Mouse (Mus musculus) stomach, embryonic 14.5 days (tissue): Measurements from ENCODE around the gene Timp3. TPM values are rescaled to one million over a fixed set of nuclear protein-coding genes. Genes with fewer than 3 reads are reported as not detected.

Experiments
- ATAC-seq: fragments of 200-750 bp; cut with Nextera tagmentation; 2 replicates; pipeline ENCODE4 v1.8.0; 2017; ENCODE audit warnings: low read depth, moderate TSS enrichment; ENCODE audit not compliant: insufficient number of reproducible peaks, insufficient read depth, low FRiP score
- H3K27ac ChIP-seq: fragments of 300-500 bp; sonication (generic); 2 replicates; pipeline ENCODE4 v1.5.1; 2014; ENCODE audit warnings: mild to moderate bottlenecking, low read length, moderate library complexity, mixed read lengths
- H3K27me3 ChIP-seq: fragments of 300-500 bp; sonication (generic); 2 replicates; pipeline ENCODE4 v1.6.1; 2014; ENCODE audit warnings: low read length, control low read depth, mixed read lengths; ENCODE audit not compliant: control insufficient read depth, insufficient read depth
- H3K36me3 ChIP-seq: fragments of 300-500 bp; sonication (generic); 2 replicates; pipeline ENCODE4 v1.6.1; 2014; ENCODE audit warnings: mild to moderate bottlenecking, control low read depth, low read length, moderate library complexity, mixed read lengths; ENCODE audit not compliant: control insufficient read depth, insufficient read depth
- H3K4me1 ChIP-seq: fragments of 300-500 bp; sonication (generic); 2 replicates; pipeline ENCODE4 v1.6.1; 2014; ENCODE audit warnings: low read length, control low read depth, mixed read lengths; ENCODE audit not compliant: control insufficient read depth, insufficient read depth
- H3K4me2 ChIP-seq: fragments of 300-500 bp; sonication (generic); replicated peaks from 2 replicates; pipeline ENCODE4 v1.6.1; 2014; ENCODE audit warnings: low read depth, low read length, control low read depth
- H3K4me3 ChIP-seq: fragments of 300-500 bp; sonication (generic); 2 replicates; pipeline ENCODE4 v1.5.1; 2014; ENCODE audit warnings: low read depth, low read length, control low read depth
- H3K9ac ChIP-seq: fragments of 300-500 bp; sonication (generic); replicated peaks from 2 replicates; pipeline ENCODE4 v1.6.1; 2014; ENCODE audit warnings: low read depth, mild to moderate bottlenecking, control low read depth, low read length, moderate library complexity, mixed read lengths
- H3K9me3 ChIP-seq: fragments of 300-500 bp; sonication (generic); 2 replicates; pipeline ENCODE4 v1.6.1; 2016; ENCODE audit warnings: low read depth, low read length, control low read depth; ENCODE audit not compliant: control insufficient read depth
- WGBS: fragments of 180-500 bp; shearing (Covaris S2); extraction: QIAGEN DNeasy Blood & Tissue Kit; methylation state at CpG from one replicate; pipeline ENCODE4 v1.1.7; 2014; 5-methylcytosine and 5-hydroxymethylcytosine counted together
- polyA plus RNA-seq: library from polyadenylated mRNA; unstranded; fragments of >200 nt; fragmentation: Nextera tagmentation; extraction: Ambion mirVana; gene quantifications from 2 replicates; pipeline ENCODE4 v1.2.1, GENCODE M21; 2014

Gene Timp3
- polyA plus RNA-seq, 1 experiment from 2014 or later = 88.0 TPM

DNA sequence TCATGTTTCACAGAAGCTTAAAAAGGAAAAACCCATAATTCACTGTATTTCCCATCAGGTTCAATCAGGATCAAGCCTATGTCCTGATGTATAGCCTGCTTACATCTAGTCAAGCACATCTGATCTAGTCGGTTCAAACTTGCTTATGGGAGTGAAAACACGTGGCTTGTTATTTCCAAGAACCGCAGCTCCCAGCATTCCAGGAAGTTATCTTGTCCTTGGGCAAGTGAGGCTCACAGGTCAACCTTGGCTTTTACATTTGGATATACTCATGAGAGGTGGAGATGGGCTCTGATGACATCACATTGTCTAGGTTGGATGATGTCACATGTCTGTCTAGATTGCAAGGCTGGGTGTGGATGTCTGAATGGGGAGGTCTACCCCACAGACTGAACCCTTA, 12.8 kb downstream of the Timp3 start:
- no peak overlapping the region for H3K9ac ChIP-seq
- no peaks in the 10 kb centered on the region for H3K9me3 ChIP-seq
- no peak overlapping the region for H3K27ac ChIP-seq
- H3K4me1 ChIP-seq = no peaks in the 10 kb centered on the region
- 89% methylated on average over 3 of the region's 3 CpGs for WGBS
- no peaks in the 10 kb centered on the region for H3K27me3 ChIP-seq
- no peak overlapping the region for H3K4me3 ChIP-seq
- H3K4me2 ChIP-seq = no peak overlapping the region
- ATAC-seq = no peak
- H3K36me3 ChIP-seq = no peaks in the 10 kb centered on the region; the same call in 1 of the 2 replicates

- no peak overlapping the region for H3K9ac ChIP-seq
- no peak overlapping the region for H3K27ac ChIP-seq
- 88% methylated on average over 1 of the region's 1 CpGs for WGBS
- no peaks in the 10 kb centered on the region for H3K27me3 ChIP-seq
- no peaks in the 10 kb centered on the region for H3K4me1 ChIP-seq
- H3K4me2 ChIP-seq = no peak overlapping the region
- no peak overlapping the region for H3K4me3 ChIP-seq
- H3K9me3 ChIP-seq = no peaks in the 10 kb centered on the region
- no peaks in the 10 kb centered on the region; the same call in 1 of the 2 replicates for H3K36me3 ChIP-seq
- ATAC-seq = no peak
These were observed 13.3 kb downstream of the Timp3 start for GRCm38 (mm10) chr10:86313448-86313847.

GRCm38 (mm10) chr10:86315513-86315912, 15.3 kb downstream of the Timp3 start:
- H3K9ac ChIP-seq = no peak overlapping the region

GRCm38 (mm10) chr10:86317633-86318032, 17.5 kb downstream of the Timp3 start:
- no peak overlapping the region for H3K4me2 ChIP-seq
- no peak overlapping the region for H3K4me3 ChIP-seq
- H3K27me3 ChIP-seq = no peaks in the 10 kb centered on the region
- no peaks in the 10 kb centered on the region for H3K36me3 ChIP-seq
- no peak overlapping the region for H3K27ac ChIP-seq
- 0 out of 2 replicates have a peak, but pooled peaks cover 3% of the 10 kb centered on the region for H3K4me1 ChIP-seq
- no peak for ATAC-seq
- H3K9me3 ChIP-seq = no peaks in the 10 kb centered on the region
- H3K9ac ChIP-seq = no peak overlapping the region
- 83% methylated on average over 7 of the region's 7 CpGs for WGBS

More at GRCm38 (mm10) chr10:86315513-86315912, 15.3 kb downstream of the Timp3 start:
- Histone ChIP-seq H3K27me3 (no peaks in the 10 kb centered on the region), H3K9me3 (no peaks in the 10 kb centered on the region), H3K27ac (no peak overlapping the region), H3K36me3 (no peaks in the 10 kb centered on the region), H3K4me3 (no peak overlapping the region), H3K4me2 (no peak overlapping the region), H3K4me1 (no peaks in the 10 kb centered on the region)
- ATAC-seq = no peak
- 41% methylated on average over 3 of the region's 3 CpGs for WGBS

- Histone ChIP-seq H3K9ac (no peak overlapping the region), H3K36me3 (no peaks in the 10 kb centered on the region; the same call in 1 of the 2 replicates), H3K4me2 (no peak overlapping the region), H3K4me1 (0 out of 2 replicates have a peak, but pooled peaks cover 3% of the 10 kb centered on the region), H3K4me3 (no peak overlapping the region), H3K9me3 (no peaks in the 10 kb centered on the region), H3K27me3 (no peaks in the 10 kb centered on the region), H3K27ac (no peak overlapping the region)
- 87% methylated on average over 5 of the region's 5 CpGs for WGBS
- ATAC-seq = no peak
These were observed 18.5 kb downstream of the Timp3 start for GRCm38 (mm10) chr10:86318552-86319140.

DNA sequence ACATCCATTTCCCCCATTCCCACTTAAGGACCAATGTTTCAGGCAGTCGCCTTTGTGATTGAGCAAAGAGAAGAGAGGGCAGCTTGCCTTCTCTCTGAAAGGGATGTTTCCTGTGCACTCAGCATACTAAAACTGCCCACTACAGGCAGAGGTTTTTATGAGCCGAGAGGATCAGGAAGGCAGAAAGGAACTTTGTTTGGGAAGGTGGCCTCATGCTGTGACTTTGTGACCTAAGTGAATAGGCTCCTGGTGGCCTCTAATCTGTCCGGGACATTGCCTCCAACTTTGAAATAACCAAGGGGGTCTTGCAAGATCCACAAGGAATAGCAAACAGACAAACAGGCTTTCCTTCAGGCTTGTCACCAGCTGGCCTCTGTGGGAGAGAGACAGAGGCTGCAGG, 19.4 kb downstream of the Timp3 start:
- 51% methylated on average over 3 of the region's 3 CpGs for WGBS
- H3K27ac ChIP-seq = no peak overlapping the region
- H3K9ac ChIP-seq = no peak overlapping the region
- H3K27me3 ChIP-seq = no peaks in the 10 kb centered on the region
- no peak overlapping the region for H3K4me2 ChIP-seq
- H3K36me3 ChIP-seq = no peaks in the 10 kb centered on the region; the same call in 1 of the 2 replicates
- no peak for ATAC-seq
- H3K4me3 ChIP-seq = no peak overlapping the region
- 0 out of 2 replicates have a peak, but pooled peaks cover 3% of the 10 kb centered on the region for H3K4me1 ChIP-seq
- H3K9me3 ChIP-seq = no peaks in the 10 kb centered on the region

DNA sequence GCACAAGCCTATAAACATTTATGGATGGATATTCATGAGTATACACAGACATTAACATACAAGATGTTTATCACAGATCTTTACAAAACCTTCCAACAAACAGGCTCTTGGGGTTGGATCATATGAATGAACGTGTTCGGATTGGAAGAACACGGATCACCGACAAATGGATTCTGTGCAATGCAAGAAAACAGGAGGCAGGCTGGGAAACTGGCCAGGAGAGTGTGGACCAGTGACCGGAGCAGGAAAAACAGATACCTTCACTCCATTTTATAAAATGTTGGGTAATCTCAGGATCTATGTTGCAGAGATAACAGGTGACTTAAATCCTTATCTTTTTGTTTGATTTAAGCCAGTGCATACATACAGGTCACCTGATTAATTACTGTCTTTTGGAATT, 20.0 kb downstream of the Timp3 start:
- Histone ChIP-seq H3K27ac (no peak overlapping the region), H3K9me3 (no peaks in the 10 kb centered on the region), H3K9ac (no peak overlapping the region), H3K36me3 (no peaks in the 10 kb centered on the region; the same call in 1 of the 2 replicates), H3K27me3 (no peaks in the 10 kb centered on the region), H3K4me1 (0 out of 2 replicates have a peak, but pooled peaks cover 3% of the 10 kb centered on the region), H3K4me3 (no peak overlapping the region), H3K4me2 (no peak overlapping the region)
- ATAC-seq = no peak
- WGBS = 86% methylated on average over 5 of the region's 5 CpGs

- H3K4me2 ChIP-seq = no peak overlapping the region
These were observed 21.0 kb downstream of the Timp3 start for GRCm38 (mm10) chr10:86321194-86321593.

DNA sequence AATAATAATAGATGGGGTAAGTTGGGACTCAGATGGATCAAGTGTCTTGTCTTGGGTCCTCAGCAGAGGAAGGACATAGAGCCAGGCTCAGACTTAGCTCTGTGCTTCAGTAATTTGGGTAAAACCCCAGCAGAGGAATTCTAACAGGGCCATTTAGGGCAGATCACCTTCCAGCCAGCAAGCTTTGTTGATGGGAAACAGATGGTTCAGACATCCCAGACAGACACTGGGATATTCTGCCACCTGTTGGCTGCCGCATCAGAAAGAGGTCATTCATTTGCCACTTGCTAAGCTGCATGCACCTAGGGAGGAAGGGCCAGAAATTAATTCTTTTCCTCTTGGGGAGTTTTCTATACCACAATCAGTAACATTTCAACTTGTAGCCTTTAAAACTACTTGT, 21.8 kb downstream of the Timp3 start:
- H3K27me3 ChIP-seq = no peaks in the 10 kb centered on the region
- 0 out of 2 replicates have a peak, but pooled peaks cover 3% of the 10 kb centered on the region for H3K4me1 ChIP-seq
- no peak overlapping the region for H3K27ac ChIP-seq
- 30% methylated on average over 1 of the region's 1 CpGs for WGBS
- ATAC-seq = no peak
- H3K4me3 ChIP-seq = no peak overlapping the region
- no peak overlapping the region for H3K9ac ChIP-seq
- H3K36me3 ChIP-seq = no peaks in the 10 kb centered on the region; the same call in 1 of the 2 replicates
- H3K9me3 ChIP-seq = no peaks in the 10 kb centered on the region
- H3K4me2 ChIP-seq = no peak overlapping the region

More at GRCm38 (mm10) chr10:86321194-86321593, 21.0 kb downstream of the Timp3 start:
- no peaks in the 10 kb centered on the region for H3K27me3 ChIP-seq
- no peak overlapping the region for H3K27ac ChIP-seq
- 0 out of 2 replicates have a peak, but pooled peaks cover 3% of the 10 kb centered on the region for H3K4me1 ChIP-seq
- H3K9me3 ChIP-seq = no peaks in the 10 kb centered on the region
- H3K36me3 ChIP-seq = no peaks in the 10 kb centered on the region; the same call in 1 of the 2 replicates
- ATAC-seq = no peak
- WGBS = 68% methylated on average over 8 of the region's 8 CpGs
- no peak overlapping the region for H3K4me3 ChIP-seq
- H3K9ac ChIP-seq = no peak overlapping the region
